Mouse (Mus musculus): ENCODE data around the gene Hunk. TPM values are rescaled to one million over a fixed set of nuclear protein-coding genes. Genes with fewer than 3 reads are reported as not detected.

Hunk gene
- polyA plus RNA-seq, 1 experiment from 2014 or later = 21.2 TPM

- no peaks in the 10 kb centered on the region for H3K27me3 ChIP-seq (ENCODE audit: insufficient read depth, low read length)
- no peak overlapping the region for H3K4me2 ChIP-seq
- DNase-seq = peak; percentile 28
- no peak overlapping the region for H3K4me3 ChIP-seq (ENCODE audit: low read depth, low read length)
- H3K9ac ChIP-seq = no peak overlapping the region
- no peaks in the 10 kb centered on the region for H3K9me3 ChIP-seq (ENCODE audit: low read depth, low read length)
- ATAC-seq (ENCODE audit: insufficient read depth) = no peak; the same call in 1 of the 2 replicates
- H3K27ac ChIP-seq (ENCODE audit: low read depth) = peak overlapping the region; percentile 14; the same call in 1 of the 2 replicates
- peaks cover 6% of the 10 kb centered on the region; the same call in 1 of the 2 replicates for H3K36me3 ChIP-seq (ENCODE audit: insufficient read depth)
- 12% methylated on average over 12 of the region's 12 CpGs for WGBS
- no peak for TF ChIP-seq CTCF (IDR thresholded peaks at IDR 0.05; ENCODE audit: low read depth)
- H3K4me1 ChIP-seq (ENCODE audit: insufficient read depth) = peaks cover 20% of the 10 kb centered on the region
Observed at GRCm38 (mm10) chr16:90418661-90419060, 32.8 kb downstream of the Hunk start.

- no peaks in the 10 kb centered on the region for H3K27me3 ChIP-seq (ENCODE audit: insufficient read depth, low read length)
- DNase-seq (peak; percentile 33), ATAC-seq (ENCODE audit: insufficient read depth) (no peak)
- H3K4me2 ChIP-seq = 0 out of 2 replicates have a peak overlapping the region, but pooled peaks have one; percentile 10
- H3K27ac ChIP-seq (ENCODE audit: low read depth) = peak overlapping the region; percentile 44
- peaks cover 32% of the 10 kb centered on the region for H3K4me1 ChIP-seq (ENCODE audit: insufficient read depth)
- TF ChIP-seq CTCF (IDR thresholded peaks at IDR 0.05; ENCODE audit: low read depth) = no peak
- WGBS = 15% methylated on average over 7 of the region's 7 CpGs
- no peak overlapping the region for H3K4me3 ChIP-seq (ENCODE audit: low read depth, low read length)
- 0 out of 2 replicates have a peak, but pooled peaks cover 3% of the 10 kb centered on the region for H3K36me3 ChIP-seq (ENCODE audit: insufficient read depth)
- no peaks in the 10 kb centered on the region for H3K9me3 ChIP-seq (ENCODE audit: low read depth, low read length)
- no peak overlapping the region for H3K9ac ChIP-seq
Observed at GRCm38 (mm10) chr16:90421145-90421544, 35.3 kb downstream of the Hunk start.

- DNase-seq (no peak), ATAC-seq (ENCODE audit: insufficient read depth) (no peak)
- H3K9me3 ChIP-seq (ENCODE audit: low read depth, low read length) = no peaks in the 10 kb centered on the region
- 0 out of 2 replicates have a peak, but pooled peaks cover 1% of the 10 kb centered on the region for H3K36me3 ChIP-seq (ENCODE audit: insufficient read depth)
- peak overlapping the region; percentile 37; the same call in 1 of the 2 replicates for H3K27ac ChIP-seq (ENCODE audit: low read depth)
- no peak overlapping the region for H3K4me3 ChIP-seq (ENCODE audit: low read depth, low read length)
- H3K4me1 ChIP-seq (ENCODE audit: insufficient read depth) = peaks cover 32% of the 10 kb centered on the region
- 27% methylated on average over 8 of the region's 8 CpGs for WGBS
- H3K4me2 ChIP-seq = no peak overlapping the region
- H3K27me3 ChIP-seq (ENCODE audit: insufficient read depth, low read length) = no peaks in the 10 kb centered on the region
- H3K9ac ChIP-seq = no peak overlapping the region
- TF ChIP-seq CTCF (IDR thresholded peaks at IDR 0.05; ENCODE audit: low read depth) = no peak
Observed at GRCm38 (mm10) chr16:90421551-90421950, 35.7 kb downstream of the Hunk start.

GRCm38 (mm10) chr16:90422108-90422529 is 36.3 kb downstream of the Hunk start:
- Histone ChIP-seq H3K4me2 (no peak overlapping the region), H3K4me1 (ENCODE audit: insufficient read depth) (peaks cover 32% of the 10 kb centered on the region)
- peak; percentile 63 for DNase-seq

GRCm38 (mm10) chr16:90423898-90424297 is 38.1 kb downstream of the Hunk start:
- no peak for TF ChIP-seq CTCF (IDR thresholded peaks at IDR 0.05; ENCODE audit: low read depth)
- H3K4me1 ChIP-seq (ENCODE audit: insufficient read depth) = peaks cover 32% of the 10 kb centered on the region
- WGBS = 23% methylated on average over 3 of the region's 3 CpGs
- H3K27ac ChIP-seq (ENCODE audit: low read depth) = peak overlapping the region; percentile 56; the same call in 1 of the 2 replicates
- 0 out of 2 replicates have a peak, but pooled peaks cover 2% of the 10 kb centered on the region for H3K36me3 ChIP-seq (ENCODE audit: insufficient read depth)
- H3K4me2 ChIP-seq = peak overlapping the region; percentile 11; the same call in 1 of the 2 replicates
- H3K9me3 ChIP-seq (ENCODE audit: low read depth, low read length) = no peaks in the 10 kb centered on the region
- H3K4me3 ChIP-seq (ENCODE audit: low read depth, low read length) = no peak overlapping the region
- DNase-seq (peak; percentile 62), ATAC-seq (ENCODE audit: insufficient read depth) (peak; percentile 68)
- no peak overlapping the region for H3K9ac ChIP-seq
- no peaks in the 10 kb centered on the region for H3K27me3 ChIP-seq (ENCODE audit: insufficient read depth, low read length)

More at GRCm38 (mm10) chr16:90422108-90422529, 36.3 kb downstream of the Hunk start:
- no peaks in the 10 kb centered on the region for H3K9me3 ChIP-seq (ENCODE audit: low read depth, low read length)
- TF ChIP-seq CTCF (IDR thresholded peaks at IDR 0.05; ENCODE audit: low read depth) = no peak
- H3K36me3 ChIP-seq (ENCODE audit: insufficient read depth) = no peaks in the 10 kb centered on the region
- H3K9ac ChIP-seq = no peak overlapping the region
- 27% methylated on average over 11 of the region's 11 CpGs for WGBS
- H3K4me3 ChIP-seq (ENCODE audit: low read depth, low read length) = no peak overlapping the region
- no peak for ATAC-seq (ENCODE audit: insufficient read depth)
- peak overlapping the region; percentile 37; the same call in 1 of the 2 replicates for H3K27ac ChIP-seq (ENCODE audit: low read depth)
- no peaks in the 10 kb centered on the region for H3K27me3 ChIP-seq (ENCODE audit: insufficient read depth, low read length)

GRCm38 (mm10) chr16:90424391-90424790 is 38.6 kb downstream of the Hunk start:
- Histone ChIP-seq H3K9me3 (ENCODE audit: low read depth, low read length) (no peaks in the 10 kb centered on the region), H3K4me1 (ENCODE audit: insufficient read depth) (peaks cover 32% of the 10 kb centered on the region), H3K36me3 (ENCODE audit: insufficient read depth) (0 out of 2 replicates have a peak, but pooled peaks cover 2% of the 10 kb centered on the region), H3K9ac (no peak overlapping the region), H3K27me3 (ENCODE audit: insufficient read depth, low read length) (no peaks in the 10 kb centered on the region), H3K4me2 (peak overlapping the region; percentile 11; the same call in 1 of the 2 replicates), H3K27ac (ENCODE audit: low read depth) (peak overlapping the region; percentile 56), H3K4me3 (ENCODE audit: low read depth, low read length) (no peak overlapping the region)
- DNase-seq = peak; percentile 80
- 32% methylated on average over 9 of the region's 9 CpGs for WGBS
- 0 out of 2 replicates have a peak, but pooled peaks have one; percentile 30 for ATAC-seq (ENCODE audit: insufficient read depth)
- TF ChIP-seq CTCF (IDR thresholded peaks at IDR 0.05; ENCODE audit: low read depth) = no peak

GRCm38 (mm10) chr16:90426234-90426633 is 40.4 kb downstream of the Hunk start:
- H3K9me3 ChIP-seq (ENCODE audit: low read depth, low read length) = no peaks in the 10 kb centered on the region
- H3K4me3 ChIP-seq (ENCODE audit: low read depth, low read length) = no peak overlapping the region
- DNase-seq (no peak), ATAC-seq (ENCODE audit: insufficient read depth) (no peak)
- H3K4me2 ChIP-seq = no peak overlapping the region
- 84% methylated on average over 5 of the region's 5 CpGs for WGBS
- TF ChIP-seq CTCF (IDR thresholded peaks at IDR 0.05; ENCODE audit: low read depth) = no peak
- H3K4me1 ChIP-seq (ENCODE audit: insufficient read depth) = peaks cover 25% of the 10 kb centered on the region
- H3K27ac ChIP-seq (ENCODE audit: low read depth) = no peak overlapping the region
- 0 out of 2 replicates have a peak, but pooled peaks cover 3% of the 10 kb centered on the region for H3K36me3 ChIP-seq (ENCODE audit: insufficient read depth)
- no peak overlapping the region for H3K9ac ChIP-seq
- no peaks in the 10 kb centered on the region for H3K27me3 ChIP-seq (ENCODE audit: insufficient read depth, low read length)
